Mouse (Mus musculus) left cerebral cortex, postnatal 25 days (tissue): ENCODE data around the gene Stambpl1. TPM values are rescaled to one million over a fixed set of nuclear protein-coding genes. Genes with fewer than 3 reads are reported as not detected.

Source experiments
- DNase-seq, 2 experiments: peaks; one replicate each; pipeline ENCODE4 v3.0.0; 2022; ENCODE audit warnings: low spot score in 2 of 2, mixed read lengths in 1 of 2
- intact Hi-C: fragments of 180-260 bp; cut with DNase I; formaldehyde crosslinking; loops from one replicate; pipeline ENCODE4 v1.15.1; 2025
- total RNA-seq, 2 experiments: library from RNA; stranded (reverse); gene quantifications; 2 replicates each; pipeline ENCODE4 v1.2.3; 2021

The Stambpl1 gene
- total RNA-seq, result 10 to 100 TPM; 15.2 to 19.7 TPM

DNA sequence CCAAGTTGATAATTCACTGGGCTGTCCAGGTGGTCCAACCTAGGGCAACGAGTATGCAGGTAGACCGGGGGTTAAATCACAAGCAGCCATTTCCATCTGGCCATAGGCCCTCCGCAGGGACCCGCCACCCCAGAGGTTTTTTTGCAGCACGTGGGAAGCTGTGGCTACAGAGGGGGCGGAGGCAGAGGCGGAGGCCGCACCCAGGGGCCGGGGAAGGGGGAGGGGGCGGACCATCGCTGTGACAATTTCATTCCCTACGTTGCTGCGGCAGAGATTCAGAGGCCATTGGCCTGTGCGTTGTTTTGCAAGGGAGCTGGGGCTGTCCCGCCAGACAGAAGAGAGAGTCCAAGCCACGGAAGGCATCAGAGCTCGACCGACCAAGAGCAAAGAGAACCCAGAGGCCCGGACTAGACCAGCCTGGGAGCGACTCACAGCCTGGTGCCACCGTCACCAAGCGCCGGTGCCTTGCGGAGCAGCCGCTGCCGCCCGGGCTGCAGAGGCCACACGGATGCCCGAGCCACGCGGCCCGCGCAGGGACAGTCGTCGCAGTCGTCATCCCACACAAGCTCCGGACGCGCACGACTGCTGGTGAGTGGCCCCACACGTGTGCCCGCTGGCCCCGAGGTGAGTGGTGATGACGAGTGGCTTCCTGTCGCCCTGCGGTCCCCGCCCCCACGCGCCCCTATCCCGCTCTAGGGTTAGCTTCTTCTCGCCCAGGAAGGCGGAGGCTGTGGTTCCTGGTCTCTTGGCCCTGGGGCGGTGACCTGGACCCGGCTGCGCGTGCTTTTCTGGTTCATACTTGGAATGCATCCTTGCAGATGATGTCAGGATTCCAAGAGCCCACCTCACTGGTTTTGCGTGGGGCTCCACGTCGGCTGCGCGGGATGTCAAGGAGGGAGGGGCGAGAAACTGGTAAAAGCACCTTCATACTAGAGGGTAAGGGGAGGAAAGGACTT is at the start of gene Stambpl1:
Gene Stambpl1 (plus strand): TSS at position 222 of the 956 bp plus-strand sequence.
- peak; percentile 75 to 76 for DNase-seq
- intact Hi-C loops, result loop anchor here (5.0 kb wide), 1 partner anchor 40 kb away; no protein-coding TSS in a partner anchor

DNA sequence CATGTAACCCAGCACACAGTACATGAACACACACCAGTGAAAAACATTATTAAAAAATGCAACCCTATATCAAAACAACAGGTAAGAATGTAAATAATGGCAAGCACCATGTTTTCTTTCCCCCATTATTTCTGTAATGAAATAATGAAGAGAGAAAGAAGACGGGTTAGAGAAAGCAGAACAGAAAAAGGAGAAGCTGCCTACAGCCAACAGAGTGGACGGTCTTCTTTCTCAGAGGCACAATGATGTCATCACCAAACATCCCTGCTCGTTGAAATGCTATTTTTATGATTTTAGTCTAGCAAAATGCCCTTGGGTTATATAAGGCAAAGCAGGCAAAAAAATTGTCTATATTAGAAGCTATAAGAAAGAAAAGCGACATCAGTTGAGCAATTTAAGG is 43.6 kb upstream of the Stambpl1 start:
- intact Hi-C loops, result no loop called here
- DNase-seq, result no peak

DNA sequence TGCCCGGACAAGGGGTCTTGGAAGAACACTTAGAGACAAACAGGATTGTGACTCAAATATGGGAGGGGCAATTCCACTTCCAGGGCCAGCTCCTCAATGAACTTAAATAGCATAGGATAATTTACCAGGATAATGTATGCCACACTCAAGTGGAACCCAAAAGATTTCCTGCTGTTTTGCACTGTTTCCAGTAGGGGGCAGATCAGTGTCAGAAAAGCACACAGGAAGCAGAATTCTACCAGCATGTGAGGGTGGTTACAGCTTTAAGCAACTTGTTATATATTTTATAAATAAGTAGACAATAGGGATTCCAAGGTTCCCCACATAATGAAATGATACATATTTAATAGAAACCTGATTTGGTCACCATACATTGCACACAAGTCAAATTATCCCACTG is 40.1 kb upstream of the Stambpl1 start:
- peak; percentile 6 to 38 for DNase-seq
- intact Hi-C loops, result loop anchor here (10.0 kb wide), 1 partner anchor 83 kb away; no protein-coding TSS in a partner anchor

DNA sequence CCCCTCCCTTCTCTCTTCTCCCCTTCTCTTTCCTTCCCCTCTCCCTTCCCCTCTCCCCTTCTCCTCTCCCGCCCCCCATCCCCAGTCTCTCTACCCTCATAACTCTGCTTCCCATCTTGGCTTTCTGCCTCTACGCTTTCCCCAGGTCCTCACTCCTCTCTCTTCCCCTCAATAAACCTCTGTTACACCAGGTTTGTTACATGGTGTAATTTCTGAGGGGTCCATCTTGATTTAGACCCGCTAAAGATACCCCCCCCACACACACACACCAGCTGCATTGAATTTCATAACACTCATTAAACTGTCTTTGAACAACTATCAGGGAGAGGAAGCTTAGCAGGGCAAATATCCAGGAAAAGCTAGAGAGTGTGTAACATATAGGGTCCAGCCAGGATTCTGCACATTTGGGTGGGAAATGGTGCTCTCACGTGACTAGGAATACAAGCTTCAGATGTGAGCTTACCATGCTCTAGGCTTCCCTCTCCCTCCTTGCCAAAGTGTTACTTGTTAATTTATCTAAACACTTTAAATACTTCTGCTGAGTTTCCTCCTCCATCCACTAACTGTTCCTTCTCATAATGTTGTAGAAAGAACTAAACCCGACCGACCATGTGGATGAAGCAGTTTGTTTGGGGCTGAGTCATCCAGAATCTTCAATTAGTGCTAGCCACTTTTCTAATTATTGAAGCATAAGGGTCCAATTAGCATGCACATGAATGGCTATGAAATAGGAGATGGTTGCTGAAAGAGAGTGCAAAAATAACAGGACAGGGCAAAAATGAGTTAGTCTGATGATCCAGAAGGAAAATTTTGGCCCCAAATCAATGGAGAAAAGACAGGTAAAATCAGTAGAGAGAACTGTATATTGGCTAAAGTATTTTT is 38.5 kb upstream of the Stambpl1 start:
- intact Hi-C loops, result loop anchor here (10.0 kb wide), 1 partner anchor 81 kb away; no protein-coding TSS in a partner anchor

DNA sequence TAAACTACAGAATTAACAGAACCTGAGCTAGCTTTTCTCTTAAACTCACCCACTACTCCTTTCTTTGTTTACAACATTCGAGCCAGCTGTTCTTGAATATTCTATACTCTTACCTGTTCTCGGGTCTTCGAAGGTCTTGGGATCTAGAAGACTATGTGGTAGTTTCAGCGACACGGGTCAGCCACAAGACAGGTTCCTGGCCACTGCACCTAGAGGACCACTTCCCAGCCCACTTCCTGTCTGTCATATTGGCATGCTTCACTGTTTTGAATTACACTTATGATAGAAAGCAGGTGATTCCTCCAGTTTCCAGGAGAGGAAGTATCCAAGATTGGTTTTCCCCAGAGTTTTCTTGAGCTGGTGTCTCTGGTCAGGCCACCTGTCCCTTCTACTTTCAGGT is 29.3 kb upstream of the Stambpl1 start:
- no peak for DNase-seq
- intact Hi-C loops, result no loop called here

More for the DNA sequence above, 38.5 kb upstream of the Stambpl1 start:
- no peak for DNase-seq

DNA sequence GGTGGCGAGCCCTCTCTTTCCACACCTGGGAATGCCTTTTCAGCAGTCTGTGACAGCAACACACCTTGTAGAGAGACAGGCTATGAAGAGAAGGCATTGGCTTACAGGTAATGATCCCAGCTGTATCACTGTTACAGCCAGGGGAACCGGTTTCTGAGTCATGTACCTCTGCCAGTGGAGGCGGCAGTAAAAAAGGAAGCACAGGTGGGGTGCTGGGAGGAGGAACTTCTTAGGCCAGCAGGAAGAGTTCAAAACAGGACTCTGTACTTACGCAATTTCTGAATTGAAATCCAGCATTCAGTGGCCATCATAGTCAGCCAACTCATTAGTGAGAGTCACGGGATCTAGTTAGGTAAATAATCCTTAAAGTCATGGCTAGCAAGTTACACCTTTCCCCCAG is 26.1 kb upstream of the Stambpl1 start, which contains the start of gene Ankrd22:
Gene Ankrd22 (minus strand): TSS at position 163 of the 400 bp plus-strand sequence.
- DNase-seq, result no peak
- intact Hi-C loops, result no loop called here

DNA sequence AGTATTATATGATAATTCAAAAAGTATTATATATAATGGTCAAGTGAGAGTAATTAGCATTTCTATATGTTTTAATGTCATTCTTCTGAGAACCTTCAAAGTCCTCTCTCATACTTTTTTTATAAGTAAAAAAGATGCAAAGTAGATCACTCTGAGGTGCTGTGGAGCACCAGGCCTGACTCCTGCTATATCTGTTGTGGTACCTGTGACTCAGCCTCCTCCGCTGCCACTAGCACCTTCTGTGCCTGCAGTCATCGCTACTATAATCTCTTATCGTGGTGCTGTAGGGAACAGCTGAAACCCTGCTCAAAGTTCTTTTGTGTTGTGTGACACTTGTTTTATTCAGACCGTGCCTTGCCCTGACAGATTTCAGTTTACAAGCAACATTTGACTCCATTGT is 25.6 kb upstream of the Stambpl1 start:
- DNase-seq, result no peak
- intact Hi-C loops, result no loop called here

DNA sequence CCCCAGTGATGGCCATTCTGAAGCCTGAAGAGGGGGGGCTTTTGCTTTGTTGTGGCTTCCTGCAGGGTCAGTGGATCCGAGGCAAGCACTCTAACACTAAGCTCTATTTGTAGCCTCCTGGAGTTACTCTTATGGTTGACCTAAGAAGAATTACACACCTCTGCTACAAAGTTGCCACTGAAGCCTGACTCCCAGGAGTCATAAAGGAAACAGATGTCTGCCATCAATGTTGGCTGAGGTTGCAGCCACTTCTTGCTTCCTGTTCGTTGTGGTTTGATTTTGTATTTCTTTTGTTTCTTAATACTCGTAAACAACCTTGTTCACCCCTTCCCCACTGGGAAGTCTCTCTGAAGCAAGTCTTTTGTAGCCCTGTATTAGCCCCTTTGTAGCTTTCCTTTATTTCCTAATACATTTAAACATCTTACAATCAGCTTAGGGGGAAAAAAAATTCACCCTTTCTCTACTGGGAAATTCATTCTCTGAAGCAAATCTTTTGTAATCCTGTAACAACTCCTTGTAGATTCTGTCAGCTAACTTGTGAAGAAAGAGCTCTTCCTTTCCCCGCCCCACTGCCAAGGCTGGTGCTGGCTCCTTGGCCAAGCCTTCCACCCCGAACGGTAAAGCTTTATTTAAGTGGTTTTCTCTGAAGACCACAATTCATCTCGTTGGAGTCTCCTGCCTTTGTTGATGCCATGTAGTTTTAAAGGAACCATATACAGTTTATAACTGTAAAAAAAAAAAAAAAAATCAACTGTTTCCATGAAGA is 23.9 kb upstream of the Stambpl1 start:
- intact Hi-C loops, result no loop called here

DNA sequence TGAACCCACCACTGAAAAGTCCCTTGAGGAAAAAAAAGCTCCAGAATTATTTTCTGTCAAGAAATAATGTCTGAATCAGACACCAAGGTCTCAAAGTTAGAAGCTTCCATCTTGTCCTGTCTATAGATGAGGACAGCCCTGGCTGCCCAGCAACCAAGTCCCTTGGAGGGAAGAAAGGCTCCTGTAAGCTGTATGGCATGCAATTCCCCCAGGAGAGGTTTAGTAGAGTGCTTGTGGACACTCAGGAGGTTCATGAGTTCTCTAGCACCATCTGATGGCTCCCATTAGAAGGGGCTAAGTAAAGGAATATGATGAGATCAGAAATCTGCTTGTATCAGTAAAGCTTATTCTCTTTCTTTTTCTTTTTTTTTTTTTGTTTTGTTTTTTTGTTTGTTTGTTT is 22.9 kb upstream of the Stambpl1 start:
- intact Hi-C loops, result no loop called here
- DNase-seq, result no peak

More for the DNA sequence above, 23.9 kb upstream of the Stambpl1 start:
- no peak for DNase-seq

DNA sequence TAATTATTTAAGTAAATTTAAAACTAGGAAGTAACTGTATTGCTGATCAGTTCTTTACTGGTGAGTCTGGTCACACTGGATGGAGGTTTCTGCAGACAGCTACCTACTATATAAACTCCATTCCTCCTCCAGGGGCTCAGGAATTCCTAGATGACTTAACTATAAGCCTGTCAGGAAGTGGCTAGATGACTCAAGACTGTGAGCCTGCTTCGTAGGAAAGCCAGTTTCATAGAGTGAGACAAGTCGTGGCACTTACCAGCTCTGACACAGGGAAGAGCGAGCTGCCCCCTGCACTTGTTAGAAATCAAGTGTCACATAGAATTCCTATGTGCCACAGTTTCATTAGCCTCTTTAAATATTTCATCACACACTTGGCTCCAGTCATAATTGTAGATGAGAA is 20.9 kb upstream of the Stambpl1 start:
- no peak for DNase-seq
- intact Hi-C loops, result no loop called here

DNA sequence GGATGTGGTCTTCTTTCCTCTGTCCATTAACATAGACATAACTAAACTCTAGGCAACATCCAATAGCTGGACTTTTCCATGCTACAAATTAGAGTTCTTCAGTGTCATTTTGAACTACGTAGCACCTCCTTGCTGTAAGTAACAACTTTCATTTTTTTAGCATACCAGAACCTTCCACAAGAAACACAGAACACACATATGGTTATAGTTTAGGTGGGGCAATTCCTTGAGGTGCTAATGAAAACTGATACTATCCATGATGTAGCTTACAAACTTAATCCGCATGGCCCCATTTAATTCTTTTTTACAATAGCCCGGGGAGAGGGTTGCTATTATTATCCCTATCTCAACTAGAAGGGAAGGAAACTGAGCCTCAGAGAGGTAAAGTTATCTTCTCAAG is 18.0 kb upstream of the Stambpl1 start:
- DNase-seq, result no peak
- intact Hi-C loops, result no loop called here

DNA sequence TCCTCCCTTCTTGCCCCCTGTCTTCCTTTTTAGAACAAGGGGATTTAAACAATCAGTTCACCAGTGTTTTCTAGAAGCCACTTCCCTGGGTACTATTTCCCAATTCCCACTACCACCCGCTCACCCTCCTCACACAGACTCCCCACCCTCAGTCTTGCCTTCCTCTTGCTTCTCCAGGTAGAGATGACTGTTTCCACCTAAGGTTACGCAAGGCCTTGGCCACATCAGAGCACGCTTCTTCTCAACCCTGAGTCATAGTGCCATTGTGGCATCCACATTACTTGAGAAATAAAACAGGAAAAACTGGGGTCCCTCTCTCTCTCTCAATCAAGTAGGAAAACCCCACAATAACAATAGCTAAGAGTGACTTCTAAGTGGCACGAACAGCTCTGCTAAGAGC is 12.9 kb upstream of the Stambpl1 start:
- intact Hi-C loops, result no loop called here
- no peak for DNase-seq

DNA sequence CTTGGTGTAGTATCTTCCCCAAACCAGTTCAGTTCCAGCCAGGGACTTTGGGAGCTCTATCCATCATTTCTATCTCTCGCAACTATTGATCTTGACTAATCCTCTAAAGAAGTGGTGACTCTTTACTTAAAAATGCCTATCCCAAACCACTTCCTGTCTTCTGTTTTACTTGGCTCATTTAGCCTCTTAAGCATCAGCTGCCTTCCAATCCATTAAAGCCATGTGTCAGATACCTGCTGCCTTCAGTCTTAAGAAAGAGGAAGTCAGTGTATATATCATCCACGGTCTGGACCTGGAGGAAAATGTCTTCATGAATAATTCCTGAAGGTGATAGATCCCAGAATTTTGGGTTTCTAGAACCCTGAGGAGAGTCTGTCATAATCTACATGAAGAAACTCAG is 11.7 kb upstream of the Stambpl1 start:
- intact Hi-C loops, result no loop called here
- DNase-seq, result no peak

DNA sequence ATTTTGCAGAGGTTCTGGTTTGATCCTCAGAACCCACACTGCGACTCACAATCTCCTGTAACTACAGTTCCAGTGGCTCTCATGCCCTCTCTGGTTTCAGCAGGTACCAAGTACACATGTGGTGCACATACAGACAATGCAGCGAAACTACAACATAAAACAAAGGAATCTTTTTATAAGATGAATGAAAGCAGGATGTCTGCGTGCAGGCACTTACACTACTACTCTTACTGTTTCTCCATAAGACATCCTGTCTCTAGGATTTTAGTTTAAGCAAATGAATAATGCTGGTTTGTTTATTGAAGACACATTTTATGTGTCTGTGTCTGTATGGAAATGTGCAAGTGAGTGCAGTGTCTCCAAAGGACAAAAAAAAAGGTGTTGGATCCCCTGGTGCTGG is 10.8 kb upstream of the Stambpl1 start:
- no peak for DNase-seq
- intact Hi-C loops, result no loop called here

DNA sequence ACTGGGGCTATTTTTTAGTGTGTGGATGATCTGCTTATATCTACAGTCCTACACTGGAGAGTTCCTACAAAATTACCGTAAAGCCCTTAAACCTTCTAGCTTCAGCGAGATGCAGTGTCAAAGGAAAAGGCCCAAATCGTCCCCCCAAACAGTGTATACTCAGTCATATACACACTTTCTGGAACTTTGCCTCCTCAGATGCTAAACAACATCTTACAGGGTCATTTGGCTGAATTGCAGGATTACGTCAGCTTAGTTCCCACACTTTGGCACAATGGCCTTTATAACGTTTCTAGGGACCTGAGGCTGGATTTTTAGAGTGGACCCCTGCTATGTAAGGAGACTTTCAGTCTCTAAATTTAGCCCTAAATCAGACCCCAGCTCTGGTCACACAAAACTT is 9.5 kb upstream of the Stambpl1 start:
- no peak for DNase-seq
- intact Hi-C loops, result no loop called here

DNA sequence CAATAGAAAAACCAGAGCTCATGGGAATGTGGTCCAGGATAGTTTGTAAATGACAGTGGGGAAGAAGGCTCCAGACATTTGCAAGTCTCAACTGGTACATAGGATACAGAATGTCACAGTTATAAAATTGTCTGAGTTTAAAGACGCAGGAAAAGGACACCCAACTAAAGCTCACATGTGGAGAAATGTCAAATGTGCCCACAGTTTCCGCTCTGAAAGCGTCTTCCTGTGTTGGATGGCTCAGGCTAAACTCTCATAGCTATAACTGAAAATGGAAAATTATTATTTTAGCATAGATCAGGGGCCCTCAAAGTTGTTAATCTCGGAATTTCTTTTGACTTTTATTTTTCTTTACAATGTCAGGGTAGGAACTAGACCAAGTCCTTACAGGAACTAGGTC is 5.2 kb upstream of the Stambpl1 start:
- intact Hi-C loops, result no loop called here

DNA sequence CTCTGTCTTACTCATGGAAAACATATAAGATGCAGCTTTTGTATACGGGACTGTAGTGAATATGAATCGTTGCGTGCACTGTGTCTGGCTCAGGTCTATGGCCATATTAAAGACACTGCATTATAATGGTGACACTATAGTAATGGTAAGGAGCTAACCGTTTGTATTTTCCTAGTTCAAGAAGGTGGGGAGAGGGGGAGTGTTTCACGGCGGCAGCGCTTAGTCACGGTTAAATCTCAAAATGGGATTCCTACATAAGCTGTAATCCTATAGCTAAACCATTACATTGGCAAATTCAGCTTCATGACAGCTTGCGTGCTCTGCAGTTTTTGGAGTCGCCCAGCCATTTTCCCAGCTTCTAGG is 403 bp upstream of the Stambpl1 start:
- DNase-seq, result no peak
- intact Hi-C loops, result loop anchor here (5.0 kb wide), 1 partner anchor 41 kb away; no protein-coding TSS in a partner anchor

More for the DNA sequence above, 5.2 kb upstream of the Stambpl1 start:
- DNase-seq, result no peak

DNA sequence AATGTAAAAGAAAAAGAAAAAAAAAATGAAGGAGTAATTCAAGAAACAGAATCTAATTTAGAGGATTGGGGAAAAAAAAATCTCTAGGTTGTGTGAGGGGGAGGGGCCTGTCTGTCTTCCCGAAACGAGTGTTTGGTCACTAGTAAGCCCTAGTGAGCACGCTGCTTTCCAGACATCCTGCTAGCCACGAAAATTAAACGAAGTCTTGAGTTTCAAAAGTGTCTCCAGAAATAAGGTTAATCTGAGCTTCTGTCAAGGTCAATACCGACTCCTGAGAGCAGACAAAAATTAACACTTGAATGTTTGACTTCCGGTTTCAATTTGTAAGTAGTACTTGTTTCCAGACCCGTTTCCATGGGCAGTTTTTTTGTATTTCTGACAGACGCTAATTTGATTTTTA is 1.1 kb downstream of the Stambpl1 start:
- peak; percentile 43 to 57 for DNase-seq
- intact Hi-C loops, result loop anchor here (5.0 kb wide), 1 partner anchor 39 kb away; no protein-coding TSS in a partner anchor

DNA sequence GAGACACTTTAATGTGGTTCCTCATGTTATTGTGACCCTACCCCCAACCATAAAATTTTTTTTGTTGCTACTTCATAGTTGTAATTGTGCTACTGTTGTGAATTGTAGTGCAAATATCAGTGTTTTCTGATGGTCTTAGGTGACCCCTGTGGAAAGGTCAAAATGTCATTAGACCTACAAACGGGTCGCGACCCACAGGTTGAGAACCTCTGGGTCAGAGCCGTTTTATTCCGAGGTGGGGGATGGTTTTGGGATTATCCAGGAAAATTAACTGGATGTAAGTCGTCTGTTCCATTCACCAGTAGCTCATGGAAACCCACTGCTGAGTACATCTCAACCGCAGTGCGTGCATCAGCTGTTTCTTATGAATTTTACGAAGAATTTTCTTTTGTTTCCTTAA is 1.7 kb downstream of the Stambpl1 start:
- DNase-seq, result no peak
- intact Hi-C loops, result loop anchor here (5.0 kb wide), 1 partner anchor 39 kb away; no protein-coding TSS in a partner anchor
